Comparison of ENCODE assay signal across 24 mouse cellular contexts in the genomic region with DNA sequence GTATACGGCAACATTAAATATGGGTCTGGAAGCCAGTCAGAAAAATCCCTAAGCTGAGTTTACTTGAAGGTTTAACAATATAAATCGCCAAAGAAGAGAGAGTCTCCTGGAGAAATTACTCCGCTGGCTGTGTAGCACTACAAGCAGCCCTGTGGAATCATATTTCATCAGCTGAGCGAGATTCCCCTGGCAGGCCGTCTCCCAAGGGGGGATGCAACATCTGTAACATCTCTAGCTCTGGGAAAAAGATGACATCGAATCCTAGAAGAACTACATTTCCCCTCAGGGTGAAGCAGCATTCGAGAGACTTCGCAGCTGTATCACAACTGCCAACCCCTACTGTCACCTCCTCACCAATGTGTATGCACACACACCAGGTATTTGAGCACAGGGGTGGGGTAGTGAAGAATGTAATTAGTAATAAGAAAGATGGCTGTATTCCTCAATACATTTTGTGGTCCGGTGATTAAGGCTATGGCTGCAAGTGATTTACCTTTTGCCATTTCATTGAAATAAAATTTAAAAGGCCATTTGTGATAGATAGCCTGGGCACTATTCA. TPM values are rescaled to one million over a fixed set of nuclear protein-coding genes. Genes with fewer than 3 reads are reported as not detected.
DNase-seq lines count a peak whose midpoint lies in the region; ATAC-seq and TF ChIP-seq lines count a peak whose summit lies in the region.
"Had no signal": no experiment of that assay in that cellular context is flagged by ENCODE, and none has a peak within 500 bp of the region (broad histone marks: within the 10 kb centered on the region; RNA-seq: fewer than 3 reads in every experiment).

No protein-coding gene starts in this region.

- H3K27ac ChIP-seq in neural tube, embryonic 14.5 days (ENCODE audit: low read depth, low read length): no peak overlapping the region
- no peak overlapping the region for H3K27ac ChIP-seq in layer of hippocampus, adult 2 months
- H3K27ac ChIP-seq: forebrain, embryonic 12.5 days; hindbrain, postnatal 0 days; limb, embryonic 13.5 days; liver, embryonic 15.5 days; neural tube, embryonic 12.5 days had no signal

- intact Hi-C loops in heart, postnatal 25 days (cut with DNase I): no loop called here

- no peak overlapping the region for H3K4me3 ChIP-seq in neural tube, embryonic 14.5 days (ENCODE audit: low read depth, low read length)
- no peak overlapping the region for H3K4me3 ChIP-seq in layer of hippocampus, adult 2 months
- H3K4me3 ChIP-seq: forebrain, embryonic 12.5 days; limb, embryonic 13.5 days; liver, embryonic 15.5 days; neural tube, embryonic 12.5 days had no signal

- H3K9me3 ChIP-seq in neural tube, embryonic 14.5 days (ENCODE audit: control insufficient read depth, low read length): no peaks in the 10 kb centered on the region
- H3K9me3 ChIP-seq: forebrain, embryonic 12.5 days; limb, embryonic 13.5 days; liver, embryonic 15.5 days; neural tube, embryonic 12.5 days had no signal

- H3K9ac ChIP-seq in neural tube, embryonic 14.5 days (replicated peaks; ENCODE audit: low read depth, low read length): no peak overlapping the region
- H3K9ac ChIP-seq: forebrain, embryonic 12.5 days; limb, embryonic 13.5 days; liver, embryonic 15.5 days; neural tube, embryonic 12.5 days had no signal

- no peaks in the 10 kb centered on the region for H3K27me3 ChIP-seq in neural tube, embryonic 14.5 days (ENCODE audit: control insufficient read depth, insufficient read depth, low read length)
- H3K27me3 ChIP-seq: forebrain, embryonic 12.5 days; liver, embryonic 15.5 days; neural tube, embryonic 12.5 days had no signal

- H3K36me3 ChIP-seq in neural tube, embryonic 14.5 days (ENCODE audit: control insufficient read depth, insufficient read depth, low read length): no peaks in the 10 kb centered on the region
- H3K36me3 ChIP-seq: forebrain, embryonic 12.5 days; G1E; limb, embryonic 13.5 days; liver, embryonic 15.5 days; neural tube, embryonic 12.5 days had no signal

- TF ChIP-seq CTCF in layer of hippocampus, adult 2 months (conservative IDR thresholded peaks at IDR 0.05): no peak

- H3K4me2 ChIP-seq in neural tube, embryonic 14.5 days (ENCODE audit: low read depth, low read length): no peak overlapping the region
- H3K4me2 ChIP-seq: forebrain, embryonic 12.5 days; heart, embryonic 11.5 days; limb, embryonic 13.5 days; liver, embryonic 15.5 days; neural tube, embryonic 12.5 days had no signal

- DNase-seq in heart, postnatal 4 days: peak; percentile 7
- DNase-seq in heart, postnatal 25 days (ENCODE audit: low spot score): no peak
- DNase-seq in kidney, postnatal 4 days: peak; percentile 45 to 47
- DNase-seq in kidney, adult 8-10 months: no peak
- DNase-seq in embryo, embryonic 11 days: peak; percentile 52
- DNase-seq in layer of hippocampus, adult 9-10 months (ENCODE audit: low spot score): no peak
- DNase-seq in layer of hippocampus, adult 2 months (ENCODE audit: low spot score in 2 of 2): no peak
- DNase-seq: adrenal gland, postnatal 10 days; cerebellum, adult 9-10 months; heart, postnatal 36 days; lung, postnatal 10 days; spleen, adult 18-20 months had no signal

- peak; percentile 32 for ATAC-seq in neural tube, embryonic 14.5 days (ENCODE audit: low read depth)
- ATAC-seq: activated CD4-positive, CD25-positive, alpha-beta regulatory T cell, adult 4 months; hindbrain, postnatal 0 days had no signal

- no peaks in the 10 kb centered on the region for H3K4me1 ChIP-seq in neural tube, embryonic 14.5 days (ENCODE audit: control insufficient read depth, insufficient read depth, low read length)
- H3K4me1 ChIP-seq: forebrain, embryonic 12.5 days; liver, embryonic 15.5 days; neural tube, embryonic 12.5 days had no signal

- 43% methylated on average over 9 of the region's 9 CpGs for WGBS in neural tube, embryonic 14.5 days

RNA-seq across cellular contexts. Expression of gene Pitx2, which starts 40.8 kb away (rescaled TPM):
- 10 to 100 TPM in 1 of 2 experiments, 1 to 10 TPM in 1; 9.4 to 12.8 TPM for total RNA-seq in heart, postnatal 4 days (2021)
- total RNA-seq in heart, postnatal 25 days (2021): 1 to 10 TPM; 1.3 TPM
- polyA plus RNA-seq in neural tube, embryonic 14.5 days (2014; fragmentation: Nextera tagmentation; extraction: Ambion mirVana): 4.5 and 5.0 TPM in 2 replicates
- not detected for total RNA-seq in layer of hippocampus, adult 2 months (2021)
- total RNA-seq: granulocyte monocyte progenitor cell, adult 5-6 weeks; left cerebral cortex, postnatal 10 days had no signal
- polyA plus RNA-seq: activated CD4-positive, CD25-positive, alpha-beta regulatory T cell, adult 4 months; frontal cortex, adult 2 months; G1E had no signal

Comparison
In these comparisons a context has a peak if more than half of its experiments do, and no peak if none do; other contexts are left out.
1. DNase-seq: peak in heart, postnatal 4 days (single experiment), kidney, postnatal 4 days (2 of 2) and embryo, embryonic 11 days (single experiment); none in heart, postnatal 25 days (single experiment), kidney, adult 8-10 months (0 of 2), layer of hippocampus, adult 9-10 months (single experiment) and layer of hippocampus, adult 2 months (0 of 2).
2. RNA of gene Pitx2, which starts 40.8 kb away (total RNA-seq): 9.4 to 12.8 TPM in heart, postnatal 4 days; 1.3 TPM in heart, postnatal 25 days and not detected in layer of hippocampus, adult 2 months; every median in the first group is over 4 times any median in the second.